Mouse (Mus musculus): ENCODE measurements around the gene Med13l.
A peak's percentile ranks its signal among the peaks of the same experiment; 100 is the strongest.

Med13l gene

GRCm38 (mm10) chr5:118661751-118662150, 101.3 kb downstream of the Med13l start:
- no peak for DNase-seq

- DNase-seq, result no peak
Measured at GRCm38 (mm10) chr5:118663999-118664398, 103.5 kb downstream of the Med13l start.

GRCm38 (mm10) chr5:118665023-118665422, 104.5 kb downstream of the Med13l start:
- no peak for DNase-seq

- no peak for DNase-seq
Measured at GRCm38 (mm10) chr5:118666437-118667207, 106.1 kb downstream of the Med13l start.

GRCm38 (mm10) chr5:118667863-118668262, 107.4 kb downstream of the Med13l start:
- DNase-seq, result no peak

GRCm38 (mm10) chr5:118668931-118669330, 108.5 kb downstream of the Med13l start:
- DNase-seq, result no peak

- DNase-seq, result no peak
Measured at GRCm38 (mm10) chr5:118672111-118672510, 111.6 kb downstream of the Med13l start.

- no peak for DNase-seq
Measured at GRCm38 (mm10) chr5:118673859-118674258, 113.4 kb downstream of the Med13l start.

- no peak for DNase-seq
Measured at GRCm38 (mm10) chr5:118674321-118674720, 113.8 kb downstream of the Med13l start.

- no peak for DNase-seq
Measured at GRCm38 (mm10) chr5:118675697-118676096, 115.2 kb downstream of the Med13l start.

- DNase-seq, result no peak
Measured at GRCm38 (mm10) chr5:118676151-118676918, 115.9 kb downstream of the Med13l start.

- no peak for DNase-seq
Measured at GRCm38 (mm10) chr5:118679283-118679835, 118.9 kb downstream of the Med13l start.

- no peak for DNase-seq
Measured at GRCm38 (mm10) chr5:118680853-118681252, 120.4 kb downstream of the Med13l start.

- no peak for DNase-seq
Measured at GRCm38 (mm10) chr5:118682007-118682406, 121.5 kb downstream of the Med13l start.

- no peak for DNase-seq
Measured at GRCm38 (mm10) chr5:118685145-118685544, 124.7 kb downstream of the Med13l start.

GRCm38 (mm10) chr5:118686021-118686420, 125.5 kb downstream of the Med13l start:
- DNase-seq, result no peak

GRCm38 (mm10) chr5:118688886-118689835, 128.7 kb downstream of the Med13l start:
- peak; percentile 69 for DNase-seq

- DNase-seq, result no peak
Measured at GRCm38 (mm10) chr5:118691025-118691709, 130.7 kb downstream of the Med13l start.

- DNase-seq, result no peak
Measured at GRCm38 (mm10) chr5:118691710-118692040, 131.2 kb downstream of the Med13l start.

- DNase-seq, result no peak
Measured at GRCm38 (mm10) chr5:118693996-118694395, 133.5 kb downstream of the Med13l start.

- no peak for DNase-seq
Measured at GRCm38 (mm10) chr5:118697073-118697472, 136.6 kb downstream of the Med13l start.

- no peak for DNase-seq
Measured at GRCm38 (mm10) chr5:118700978-118701377, 140.5 kb downstream of the Med13l start.
